17 mouse cellular contexts compared by ENCODE assay signal in the genomic region with DNA sequence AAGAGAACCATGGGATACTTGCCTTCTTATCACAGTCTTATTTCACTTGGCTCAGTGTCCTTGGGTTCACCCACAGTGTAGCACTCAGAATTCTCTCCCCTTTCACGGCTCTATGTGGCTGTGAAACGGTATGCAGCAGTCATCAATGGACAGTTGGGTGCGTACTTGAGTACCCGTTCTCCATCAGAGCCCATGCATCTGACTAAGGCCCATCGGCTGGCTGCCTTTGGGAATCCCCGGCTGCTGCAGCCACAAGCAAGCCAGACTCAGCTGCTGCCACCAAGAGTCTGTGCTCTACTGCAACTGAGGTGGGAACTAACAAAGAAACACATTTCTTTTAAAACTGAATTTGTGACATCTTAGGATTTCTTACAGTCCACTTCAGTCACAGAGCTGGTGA. TPM values are rescaled to one million over a fixed set of nuclear protein-coding genes. Genes with fewer than 3 reads are reported as not detected.
DNase-seq lines count a peak whose midpoint lies in the region.
"Had no signal": no experiment of that assay in that cellular context is flagged by ENCODE, and none has a peak within 500 bp of the region (broad histone marks: within the 10 kb centered on the region; RNA-seq: fewer than 3 reads in every experiment).

No protein-coding gene starts in this region.

- DNase-seq in A20 (ENCODE audit: low read depth, low spot score), result peak; percentile 90
- peak; percentile 47 for DNase-seq in induced T-regulatory cell, adult 2 months (ENCODE audit: low read depth)
- peak; percentile 59 for DNase-seq in splenic B cell, adult 2 months (ENCODE audit: low read depth, low spot score)
- no peak for DNase-seq in adrenal gland, postnatal 14 days
- DNase-seq in urinary bladder, postnatal 25 days (ENCODE audit: low spot score), result no peak
- DNase-seq: adrenal gland, adult 8-10 months; adrenal gland, postnatal 25 days; cerebellum, adult 11 months; cerebellum, adult 18-20 months; cerebellum, adult 9-10 months; cerebellum, postnatal 10 days; cerebellum, postnatal 25 days; forebrain, postnatal 0 days had no signal

- no peaks in the 10 kb centered on the region for H3K36me3 ChIP-seq in splenic B cell, adult 2 months (ENCODE audit: control insufficient read depth, insufficient read depth, low read length, poor library complexity, severe bottlenecking)

- H3K27me3 ChIP-seq in splenic B cell, adult 2 months (ENCODE audit: control insufficient read depth, insufficient read depth, low read length, poor library complexity, severe bottlenecking), result no peaks in the 10 kb centered on the region
- H3K27me3 ChIP-seq: embryonic facial prominence, embryonic 12.5 days; forebrain, embryonic 13.5 days; forebrain, embryonic 15.5 days; Patski had no signal

RNA-seq across cellular contexts. Expression of a gene that starts 14.1 kb away (rescaled TPM):
- total RNA-seq in adrenal gland, postnatal 14 days (2021), result 0.67 and 5.2 TPM in 2 replicates
- total RNA-seq: forebrain, postnatal 0 days had no signal

RNA-seq across cellular contexts. Expression of a gene that starts 23.1 kb away (rescaled TPM):
- 30.3 and 34.4 TPM in 2 replicates for total RNA-seq in adrenal gland, postnatal 14 days (2021)

Comparison
In these comparisons a context has a peak if more than half of its experiments do, and no peak if none do; other contexts are left out.
1. DNase-seq: peak in A20 (single experiment), induced T-regulatory cell, adult 2 months (single experiment) and splenic B cell, adult 2 months (single experiment); none in adrenal gland, postnatal 14 days (single experiment) and urinary bladder, postnatal 25 days (single experiment).